Mouse (Mus musculus) stomach, embryonic 16.5 days (tissue): ENCODE data around the gene Mccc1. TPM values are rescaled to one million over a fixed set of nuclear protein-coding genes. Genes with fewer than 3 reads are reported as not detected.

Experiments used
- ATAC-seq: fragments of 200-750 bp; cut with Nextera tagmentation; 2 replicates; pipeline ENCODE4 v1.8.0; 2017; ENCODE audit warnings: moderate number of reproducible peaks, moderate TSS enrichment; ENCODE audit not compliant: insufficient read depth, low FRiP score
- H3K27ac ChIP-seq: fragments of 300-500 bp; sonication (generic); 2 replicates; pipeline ENCODE4 v1.5.1; 2014; ENCODE audit warnings: low read length
- H3K27me3 ChIP-seq: fragments of 300-500 bp; sonication (generic); 2 replicates; pipeline ENCODE4 v1.6.1; 2014; ENCODE audit warnings: low read length, control low read depth, mixed read lengths; ENCODE audit not compliant: control insufficient read depth, insufficient read depth
- H3K36me3 ChIP-seq: fragments of 300-500 bp; sonication (generic); 2 replicates; pipeline ENCODE4 v1.6.1; 2014; ENCODE audit warnings: low read length; ENCODE audit not compliant: control insufficient read depth, insufficient read depth
- H3K4me1 ChIP-seq: fragments of 300-500 bp; sonication (generic); 2 replicates; pipeline ENCODE4 v1.6.1; 2014; ENCODE audit warnings: low read length, control low read depth, mixed read lengths; ENCODE audit not compliant: control insufficient read depth, insufficient read depth
- H3K4me2 ChIP-seq: fragments of 300-500 bp; sonication (generic); 2 replicates; pipeline ENCODE4 v1.6.1; 2014; ENCODE audit warnings: low read depth, low read length, mixed read lengths
- H3K4me3 ChIP-seq: fragments of 300-500 bp; sonication (generic); replicated peaks from 2 replicates; pipeline ENCODE4 v1.5.1; 2014; ENCODE audit warnings: mild to moderate bottlenecking, low read length
- H3K9ac ChIP-seq: fragments of 300-500 bp; sonication (generic); 2 replicates; pipeline ENCODE4 v1.6.1; 2014; ENCODE audit warnings: low read length
- H3K9me3 ChIP-seq: fragments of 300-500 bp; sonication (generic); replicated peaks from 2 replicates; pipeline ENCODE4 v1.6.1; 2016; ENCODE audit warnings: low read length, control low read depth; ENCODE audit not compliant: control insufficient read depth
- WGBS: fragments of 180-500 bp; shearing (Covaris S2); extraction: QIAGEN DNeasy Blood & Tissue Kit; methylation state at CpG from one replicate; pipeline ENCODE4 v1.1.7; 2014; 5-methylcytosine and 5-hydroxymethylcytosine counted together
- polyA plus RNA-seq: library from polyadenylated mRNA; unstranded; fragments of >200 nt; fragmentation: Nextera tagmentation; extraction: Ambion mirVana; gene quantifications from 2 replicates; pipeline ENCODE4 v1.2.1, GENCODE M21; 2015

Gene Mccc1
- polyA plus RNA-seq, 1 experiment from 2014 or later: 34.1 TPM

DNA sequence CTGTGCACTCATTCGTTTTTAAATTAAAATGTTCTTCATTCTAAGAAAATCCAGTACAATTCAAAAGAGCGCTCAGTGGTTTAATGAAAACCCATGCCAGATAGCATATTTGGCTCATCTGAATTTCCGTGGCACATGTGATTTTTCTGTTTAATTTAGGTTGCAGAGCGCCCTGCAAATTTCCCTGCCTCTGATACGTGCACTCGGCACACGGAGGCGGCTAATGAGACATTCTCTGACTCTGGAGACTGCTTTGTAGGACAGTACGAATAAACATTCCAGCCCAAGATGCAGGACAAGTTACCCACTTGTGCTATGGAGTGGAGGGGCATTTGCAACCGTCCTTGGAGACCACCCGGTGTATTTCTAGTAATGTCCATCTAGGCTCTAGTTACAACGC lies 29.3 kb downstream of the Mccc1 start:
- Histone ChIP-seq H3K4me1 (no peaks in the 10 kb centered on the region), H3K9ac (no peak overlapping the region), H3K4me3 (no peak overlapping the region), H3K36me3 (peaks cover 25% of the 10 kb centered on the region), H3K9me3 (no peaks in the 10 kb centered on the region), H3K4me2 (no peak overlapping the region), H3K27me3 (no peaks in the 10 kb centered on the region), H3K27ac (no peak overlapping the region)
- 91% methylated on average over 12 of the region's 12 CpGs for WGBS
- ATAC-seq: no peak

- Histone ChIP-seq H3K27me3 (no peaks in the 10 kb centered on the region), H3K36me3 (peaks cover 25% of the 10 kb centered on the region), H3K4me3 (no peak overlapping the region), H3K4me1 (no peaks in the 10 kb centered on the region), H3K9ac (no peak overlapping the region), H3K4me2 (no peak overlapping the region), H3K27ac (no peak overlapping the region), H3K9me3 (no peaks in the 10 kb centered on the region)
- WGBS: 86% methylated on average over 4 of the region's 4 CpGs
- ATAC-seq: no peak
Observed at GRCm38 (mm10) chr3:35970441-35970840, 30.0 kb downstream of the Mccc1 start.

DNA sequence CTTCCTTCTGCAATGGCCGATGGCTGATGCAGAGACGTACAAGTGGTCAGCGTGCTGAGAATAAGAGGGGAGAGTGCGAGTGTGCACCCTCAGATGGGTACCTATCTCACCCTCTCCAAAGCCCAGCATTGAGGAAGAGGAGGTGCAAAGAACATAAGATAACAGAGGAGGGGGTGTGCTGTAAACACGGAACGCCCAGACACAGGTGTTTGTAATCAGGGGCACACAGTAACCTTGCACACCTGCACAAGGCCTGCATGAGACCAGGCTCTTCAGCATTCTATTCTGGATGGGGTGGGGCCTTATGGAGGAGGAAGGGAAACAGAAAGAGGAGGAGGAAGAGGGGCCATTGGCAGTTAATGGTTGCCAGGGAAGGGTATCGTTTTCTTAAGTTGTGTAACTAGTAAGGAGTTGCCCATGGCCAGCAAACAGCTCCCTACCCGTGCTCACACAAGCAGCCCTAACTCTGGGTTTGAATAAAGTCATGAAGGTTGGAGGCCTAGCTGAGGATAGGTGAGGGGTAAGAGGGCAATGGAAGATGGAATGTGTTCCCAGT lies 33.0 kb downstream of the Mccc1 start:
- H3K9me3 ChIP-seq: no peaks in the 10 kb centered on the region
- no peak overlapping the region for H3K4me3 ChIP-seq
- H3K36me3 ChIP-seq: peaks cover 18% of the 10 kb centered on the region
- H3K27me3 ChIP-seq: no peaks in the 10 kb centered on the region
- no peak overlapping the region for H3K27ac ChIP-seq
- H3K4me1 ChIP-seq: 0 out of 2 replicates have a peak, but pooled peaks cover 4% of the 10 kb centered on the region
- H3K9ac ChIP-seq: no peak overlapping the region
- WGBS: 82% methylated on average over 8 of the region's 8 CpGs
- no peak overlapping the region for H3K4me2 ChIP-seq
- no peak for ATAC-seq

- Histone ChIP-seq H3K4me2 (no peak overlapping the region), H3K9ac (no peak overlapping the region), H3K4me3 (no peak overlapping the region), H3K9me3 (no peaks in the 10 kb centered on the region), H3K27ac (no peak overlapping the region), H3K27me3 (no peaks in the 10 kb centered on the region), H3K4me1 (0 out of 2 replicates have a peak, but pooled peaks cover 4% of the 10 kb centered on the region), H3K36me3 (peaks cover 11% of the 10 kb centered on the region)
- ATAC-seq: no peak
- WGBS: 89% methylated on average over 2 of the region's 2 CpGs
Observed at GRCm38 (mm10) chr3:35966493-35966892, 34.0 kb downstream of the Mccc1 start.

DNA sequence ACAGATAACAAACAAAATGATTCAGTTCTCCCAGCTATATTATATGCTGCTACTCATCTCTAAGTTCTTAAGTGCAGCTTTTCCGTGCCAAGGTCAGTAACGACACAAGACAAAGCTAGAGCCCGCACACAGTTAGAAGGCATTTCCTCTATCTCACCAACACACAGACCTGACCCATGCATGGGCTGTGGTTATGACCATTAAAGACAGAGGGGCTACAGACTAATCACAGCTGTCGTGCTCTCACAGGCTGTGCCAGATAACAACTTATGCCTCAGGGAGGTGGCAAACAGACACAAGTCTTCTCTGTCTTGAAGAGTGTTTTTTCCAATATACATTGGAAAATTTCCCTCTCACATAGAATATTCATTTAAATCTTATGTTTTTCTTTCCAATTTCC lies 35.5 kb downstream of the Mccc1 start:
- 79% methylated on average over 4 of the region's 4 CpGs for WGBS
- H3K9me3 ChIP-seq: no peaks in the 10 kb centered on the region
- ATAC-seq: no peak

GRCm38 (mm10) chr3:35963921-35964320 lies 36.6 kb downstream of the Mccc1 start:
- Histone ChIP-seq H3K27me3 (no peaks in the 10 kb centered on the region), H3K4me3 (no peak overlapping the region), H3K9ac (no peak overlapping the region), H3K4me1 (0 out of 2 replicates have a peak, but pooled peaks cover 4% of the 10 kb centered on the region), H3K27ac (no peak overlapping the region), H3K9me3 (no peaks in the 10 kb centered on the region), H3K36me3 (peaks cover 6% of the 10 kb centered on the region; the same call in 1 of the 2 replicates), H3K4me2 (no peak overlapping the region)
- WGBS: 92% methylated on average over 5 of the region's 5 CpGs
- ATAC-seq: no peak

More for the DNA sequence above, 35.5 kb downstream of the Mccc1 start:
- Histone ChIP-seq H3K27ac (no peak overlapping the region), H3K4me3 (no peak overlapping the region), H3K27me3 (no peaks in the 10 kb centered on the region), H3K4me2 (no peak overlapping the region), H3K9ac (no peak overlapping the region), H3K4me1 (0 out of 2 replicates have a peak, but pooled peaks cover 4% of the 10 kb centered on the region), H3K36me3 (peaks cover 6% of the 10 kb centered on the region; the same call in 1 of the 2 replicates)

DNA sequence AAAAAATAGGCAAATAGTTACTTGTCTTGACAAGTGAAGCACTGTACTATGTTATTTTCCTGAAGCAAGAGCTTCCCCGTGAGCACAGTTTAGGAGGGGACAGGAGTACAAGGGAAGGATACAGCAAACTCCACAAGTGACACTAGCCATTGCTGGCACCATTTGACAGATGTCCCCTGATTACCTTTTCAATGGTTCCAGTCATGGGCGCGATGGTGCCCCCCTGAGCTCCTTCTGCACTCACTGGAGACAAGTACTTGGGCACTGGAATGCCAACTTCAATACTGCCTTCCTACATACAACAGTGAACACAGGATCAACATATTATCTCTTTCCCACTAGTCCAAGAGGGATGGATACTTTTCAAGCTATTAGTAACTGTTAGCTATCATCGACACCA lies 37.1 kb downstream of the Mccc1 start:
- H3K9me3 ChIP-seq: no peaks in the 10 kb centered on the region
- 0 out of 2 replicates have a peak, but pooled peaks cover 4% of the 10 kb centered on the region for H3K4me1 ChIP-seq
- ATAC-seq: no peak
- H3K4me2 ChIP-seq: no peak overlapping the region
- no peak overlapping the region for H3K27ac ChIP-seq
- no peak overlapping the region for H3K4me3 ChIP-seq
- 85% methylated on average over 4 of the region's 4 CpGs for WGBS
- H3K36me3 ChIP-seq: peaks cover 6% of the 10 kb centered on the region; the same call in 1 of the 2 replicates
- no peaks in the 10 kb centered on the region for H3K27me3 ChIP-seq
- no peak overlapping the region for H3K9ac ChIP-seq

DNA sequence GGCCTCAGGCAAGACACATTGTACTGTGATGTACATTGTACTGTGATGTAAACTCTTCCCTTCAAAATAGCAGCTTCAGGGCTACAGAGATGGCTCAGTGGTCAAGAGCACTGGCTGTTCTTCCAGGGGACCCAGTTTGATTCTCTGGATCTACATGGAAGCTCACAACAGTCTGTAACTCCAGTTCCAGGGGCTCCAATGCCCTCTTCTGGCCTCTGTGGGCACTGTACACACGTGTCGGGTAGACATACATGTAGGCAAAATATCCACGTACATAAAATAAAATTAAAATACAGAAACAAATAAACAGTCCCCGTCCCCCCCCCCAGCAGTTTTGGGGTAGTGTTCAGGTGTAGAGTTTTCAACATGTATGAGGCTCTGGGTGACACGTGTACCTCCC lies 37.5 kb downstream of the Mccc1 start:
- no peak for ATAC-seq
- Histone ChIP-seq H3K4me2 (no peak overlapping the region), H3K27me3 (no peaks in the 10 kb centered on the region), H3K4me1 (0 out of 2 replicates have a peak, but pooled peaks cover 4% of the 10 kb centered on the region), H3K9me3 (no peaks in the 10 kb centered on the region), H3K4me3 (no peak overlapping the region), H3K27ac (no peak overlapping the region), H3K9ac (no peak overlapping the region), H3K36me3 (peaks cover 6% of the 10 kb centered on the region; the same call in 1 of the 2 replicates)
- WGBS: 91% methylated on average over 5 of the region's 5 CpGs

DNA sequence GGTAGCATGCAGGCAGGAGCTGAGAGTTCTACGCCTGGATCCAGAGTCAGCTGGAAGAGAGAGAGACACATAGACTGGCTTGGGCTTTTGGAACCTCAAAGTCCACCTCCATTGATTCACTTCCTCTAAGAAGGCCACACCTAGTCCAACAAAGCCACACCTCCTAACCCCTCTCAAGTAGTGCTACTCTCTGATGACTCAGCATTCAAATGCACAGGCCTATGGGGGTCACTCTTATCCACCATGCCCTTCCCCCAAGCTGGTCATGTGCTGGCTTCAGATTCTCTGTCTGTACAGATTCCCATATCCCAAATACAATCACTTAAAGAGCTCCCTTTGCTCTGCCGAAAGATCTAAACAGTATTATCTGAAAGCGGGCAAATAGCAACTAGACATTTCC lies 43.2 kb downstream of the Mccc1 start:
- ATAC-seq: no peak
- Histone ChIP-seq H3K9ac (no peak overlapping the region), H3K27me3 (no peaks in the 10 kb centered on the region), H3K27ac (no peak overlapping the region), H3K9me3 (no peaks in the 10 kb centered on the region), H3K36me3 (no peaks in the 10 kb centered on the region; the same call in 1 of the 2 replicates), H3K4me1 (no peaks in the 10 kb centered on the region), H3K4me2 (no peak overlapping the region), H3K4me3 (no peak overlapping the region)
- 93% methylated on average over 3 of the region's 3 CpGs for WGBS
